Mouse (Mus musculus) ES-E14 (cell line): ENCODE data around the gene Phb2.

Experiments
- CHD2 ChIP-seq: IDR thresholded peaks from 2 replicates; pipeline ENCODE4 v1.6.1; 2014; ENCODE audit warnings: mild to moderate bottlenecking, low read depth, low read length, inconsistent platforms
- HCFC1 ChIP-seq: IDR thresholded peaks from 2 replicates; pipeline ENCODE4 v1.6.1; 2012; ENCODE audit warnings: low read length, inconsistent platforms, borderline replicate concordance; ENCODE audit not compliant: insufficient read depth
- MAFK ChIP-seq: IDR thresholded peaks from 2 replicates; pipeline ENCODE4 v1.6.1; 2014; ENCODE audit warnings: mild to moderate bottlenecking, low read depth, low read length, inconsistent platforms; ENCODE audit not compliant: insufficient read depth

- TF ChIP-seq HCFC1 (0 out of 2 replicates have a peak, but pooled peaks have one; percentile 46), MAFK (no peak), CHD2 (no peak)
These were observed 43.9 kb downstream of the Phb2 start, which contains the start of the genes Gm45234 and Atn1 for GRCm38 (mm10) chr6:124755831-124756595.
